Mouse (Mus musculus) ES-Bruce4 (cell line): ENCODE measurements around the gene Gm10666. TPM values are rescaled to one million over a fixed set of nuclear protein-coding genes. Genes with fewer than 3 reads are reported as not detected.
"Not testable (repeated sequence)": the region's sequence is repeated elsewhere in the genome, so short reads cannot be mapped to it uniquely, and the experiment has no call there.

Source experiments
- H3K27ac ChIP-seq: 2 replicates; pipeline ENCODE4 v1.5.1; 2012; ENCODE audit warnings: low read length, inconsistent platforms; ENCODE audit not compliant: insufficient read depth
- H3K27me3 ChIP-seq: 2 replicates; pipeline ENCODE4 v1.6.1; 2012; ENCODE audit warnings: mild to moderate bottlenecking, low read length, inconsistent platforms; ENCODE audit not compliant: control insufficient read depth, poor library complexity, insufficient read depth, severe bottlenecking
- H3K36me3 ChIP-seq: 2 replicates; pipeline ENCODE4 v1.6.1; 2012; ENCODE audit warnings: inconsistent platforms, mild to moderate bottlenecking, low read length, moderate library complexity; ENCODE audit not compliant: control insufficient read depth, poor library complexity, insufficient read depth, severe bottlenecking
- H3K4me1 ChIP-seq: one replicate; pipeline ENCODE4 v1.8.1; 2011; ENCODE audit warnings: low read length; ENCODE audit not compliant: control insufficient read depth, insufficient read depth
- H3K4me3 ChIP-seq: 2 replicates; pipeline ENCODE4 v1.5.1; 2011; ENCODE audit warnings: low read depth, mild to moderate bottlenecking, low read length
- H3K9ac ChIP-seq: 2 replicates; pipeline ENCODE4 v1.6.1; 2012; ENCODE audit warnings: low read depth, mild to moderate bottlenecking, inconsistent platforms; ENCODE audit not compliant: poor library complexity, severe bottlenecking
- H3K9me3 ChIP-seq: replicated peaks from 2 replicates; pipeline ENCODE4 v1.6.1; 2012; ENCODE audit warnings: mild to moderate bottlenecking, low read length, inconsistent platforms; ENCODE audit not compliant: control insufficient read depth, poor library complexity, insufficient read depth, severe bottlenecking
- polyA plus RNA-seq: library from polyadenylated mRNA; stranded (reverse); fragments of >200 nt; gene quantifications from 2 replicates; pipeline ENCODE4 v1.2.4, GENCODE M21; 2011; ENCODE audit warnings: low read depth; ENCODE audit not compliant: missing spikeins, insufficient read depth, insufficient read length

The Gm10666 gene
- polyA plus RNA-seq = not detected in 2 replicates

DNA sequence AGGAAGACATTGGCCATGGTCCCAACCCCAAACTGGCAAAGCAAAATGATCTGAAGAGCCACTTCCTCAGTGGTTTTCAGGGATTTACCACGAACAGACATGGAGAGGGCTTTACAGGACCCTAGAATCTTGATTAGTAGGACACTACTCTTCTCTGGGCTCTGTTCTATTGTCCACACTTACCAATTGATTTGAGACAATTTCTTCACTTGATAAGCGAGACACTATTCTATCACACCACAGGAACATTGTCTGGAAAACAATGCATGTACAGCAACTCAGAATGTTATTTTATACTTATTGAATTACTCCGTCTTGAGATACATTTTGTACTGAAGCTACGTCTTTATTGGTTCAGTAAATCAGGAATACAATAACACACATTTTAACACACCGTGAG lies at the start of gene Gm10666:
TSS of gene Gm10666 (minus strand) at position 101 of the 400 bp plus-strand sequence.
- H3K9ac ChIP-seq, H3K4me1 ChIP-seq, H3K4me3 ChIP-seq, H3K27ac ChIP-seq, H3K36me3 ChIP-seq, H3K9me3 ChIP-seq, H3K27me3 ChIP-seq: not testable (repeated sequence)

DNA sequence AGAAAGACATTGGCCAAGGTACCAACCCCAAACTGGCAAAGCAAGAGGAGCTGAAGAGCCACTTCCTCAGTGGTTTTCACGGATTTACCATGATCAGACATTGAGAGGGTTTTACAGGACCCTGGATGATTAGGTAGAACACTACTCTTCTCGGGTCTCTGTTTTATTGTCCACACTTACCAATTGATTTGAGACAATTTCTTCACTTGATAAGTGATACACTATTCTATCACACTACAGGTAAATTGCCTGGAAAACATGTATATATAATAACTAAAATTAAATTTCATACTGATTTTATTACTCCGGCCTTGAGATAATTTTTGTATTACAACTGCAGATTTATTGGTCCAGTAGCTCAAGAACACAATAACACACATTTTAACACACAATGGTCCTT lies 29.4 kb upstream of the Gm10666 start, which contains the start of gene Vmn1r142:
TSS of gene Vmn1r142 (minus strand) at position 101 of the 400 bp plus-strand sequence.
- H3K27me3 ChIP-seq, H3K4me3 ChIP-seq, H3K36me3 ChIP-seq, H3K9ac ChIP-seq, H3K9me3 ChIP-seq, H3K4me1 ChIP-seq, H3K27ac ChIP-seq: not testable (repeated sequence)

DNA sequence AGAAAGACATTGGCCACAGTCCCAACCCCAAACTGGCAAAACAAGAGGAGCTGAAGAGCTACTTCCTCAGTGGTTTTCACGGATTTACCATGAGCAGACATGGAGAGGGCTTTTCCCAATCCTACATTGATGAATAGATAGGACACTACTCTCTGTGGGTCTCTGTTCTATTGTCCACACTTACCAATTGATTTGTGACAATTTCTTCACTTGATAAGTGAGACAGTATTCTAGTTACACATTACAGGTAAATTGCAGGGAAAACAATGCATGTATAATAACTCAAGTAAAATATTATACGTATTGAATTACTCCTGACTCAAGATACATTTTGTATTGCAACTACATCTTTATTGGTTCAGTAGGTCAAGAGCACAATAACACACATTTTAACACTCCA lies 16.4 kb downstream of the Gm10666 start, which contains the start of gene Gm16451:
TSS of gene Gm16451 (minus strand) at position 101 of the 400 bp plus-strand sequence.
- not testable (repeated sequence) for H3K4me3 ChIP-seq, H3K4me1 ChIP-seq, H3K9ac ChIP-seq, H3K27ac ChIP-seq, H3K27me3 ChIP-seq, H3K9me3 ChIP-seq, H3K36me3 ChIP-seq

Other genes with a start within 250 kb of the Gm10666 start
- not detected in 2 replicates for gene Gm5891, start 213.4 kb downstream of the Gm10666 start, polyA plus RNA-seq
- not detected in 2 replicates for gene Vmn1r137, start 140.2 kb downstream of the Gm10666 start, polyA plus RNA-seq
- gene Vmn1r138, start 105.8 kb downstream of the Gm10666 start, polyA plus RNA-seq = not detected in 2 replicates
- not detected in 2 replicates for gene Gm6176, start 78.4 kb downstream of the Gm10666 start, polyA plus RNA-seq
- gene Vmn1r139, start 65.7 kb downstream of the Gm10666 start, polyA plus RNA-seq = not detected in 2 replicates
- gene Gm16451, start 16.5 kb downstream of the Gm10666 start, polyA plus RNA-seq = not detected in 2 replicates
- not detected in 2 replicates for gene Vmn1r142, start 29.3 kb upstream of the Gm10666 start, polyA plus RNA-seq
- gene Vmn1r143, start 54.6 kb upstream of the Gm10666 start, polyA plus RNA-seq = not detected in 2 replicates
- gene Gm8653, start 66.5 kb upstream of the Gm10666 start, polyA plus RNA-seq = not detected in 2 replicates
- not detected in 2 replicates for gene Gm8453, start 94.7 kb upstream of the Gm10666 start, polyA plus RNA-seq
- gene Gm4187, start 195.0 kb upstream of the Gm10666 start, polyA plus RNA-seq = not detected in 2 replicates
- gene Gm8660, start 236.3 kb upstream of the Gm10666 start, polyA plus RNA-seq = not detected in 2 replicates